Mouse (Mus musculus): ENCODE data around the gene Cmpk2. TPM values are rescaled to one million over a fixed set of nuclear protein-coding genes. Genes with fewer than 3 reads are reported as not detected.

Cmpk2 gene
- total and polyA plus RNA-seq, 2 experiments from 2014 or later = 5.5 to 13.6 TPM

DNA sequence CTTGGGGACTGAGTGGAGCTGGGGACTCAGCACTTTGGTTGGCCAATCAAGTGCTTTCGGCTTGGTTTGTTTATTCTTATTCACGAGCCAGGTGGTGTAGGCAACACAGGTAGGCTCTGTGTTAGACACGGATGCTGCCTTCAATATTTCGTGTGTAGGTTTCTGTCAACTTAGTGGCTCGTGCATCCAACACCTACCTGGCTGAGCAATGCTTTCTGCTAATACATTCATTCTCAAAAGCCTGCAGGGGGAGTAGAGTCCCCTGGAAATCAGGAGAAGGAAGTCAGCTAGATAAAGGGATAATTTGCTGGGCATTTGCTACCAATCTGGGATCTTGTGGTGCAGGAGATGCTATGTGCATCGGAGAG lies 1.0 kb downstream of the Cmpk2 start:
- TF ChIP-seq EP300 (IDR thresholded peaks at IDR 0.05; ENCODE audit: low read depth) (no peak), CTCF (IDR thresholded peaks at IDR 0.05; ENCODE audit: low read depth) (no peak)
- WGBS = 32% methylated on average over 6 of the region's 6 CpGs
- Histone ChIP-seq H3K4me2 (ENCODE audit: low read depth, low read length) (peak overlapping the region; percentile 97), H3K4me1 (ENCODE audit: control insufficient read depth, insufficient read depth) (no peaks in the 10 kb centered on the region), H3K9ac (replicated peaks; ENCODE audit: low read depth, low read length) (peak overlapping the region; percentile 65), H3K9me3 (replicated peaks; ENCODE audit: control insufficient read depth, low read length) (no peaks in the 10 kb centered on the region), H3K27ac (ENCODE audit: low read depth) (no peak overlapping the region), H3K36me3 (replicated peaks; ENCODE audit: control insufficient read depth, insufficient read depth, low read length) (no peaks in the 10 kb centered on the region), H3K27me3 (ENCODE audit: control insufficient read depth, insufficient read depth, low read length) (no peaks in the 10 kb centered on the region), H3K4me3 (ENCODE audit: low read depth, low read length) (peak overlapping the region; percentile 66)
- DNase-seq (ENCODE audit: low spot score) = no peak
- no peak for ATAC-seq (ENCODE audit: insufficient read depth, low read depth)

GRCm38 (mm10) chr12:26471376-26471775 lies 2.4 kb downstream of the Cmpk2 start:
- Histone ChIP-seq H3K9me3 (replicated peaks; ENCODE audit: control insufficient read depth, low read length) (no peaks in the 10 kb centered on the region), H3K27me3 (ENCODE audit: control insufficient read depth, insufficient read depth, low read length) (no peaks in the 10 kb centered on the region), H3K4me3 (ENCODE audit: low read depth, low read length) (no peak overlapping the region), H3K9ac (replicated peaks; ENCODE audit: low read depth, low read length) (no peak overlapping the region), H3K36me3 (replicated peaks; ENCODE audit: control insufficient read depth, insufficient read depth, low read length) (no peaks in the 10 kb centered on the region), H3K4me1 (ENCODE audit: control insufficient read depth, insufficient read depth) (no peaks in the 10 kb centered on the region), H3K4me2 (ENCODE audit: low read depth, low read length) (peak overlapping the region; percentile 97; the same call in 1 of the 2 replicates), H3K27ac (ENCODE audit: low read depth) (no peak overlapping the region)
- WGBS = 53% methylated on average over 3 of the region's 3 CpGs
- ATAC-seq (ENCODE audit: insufficient read depth, low read depth) (no peak), DNase-seq (ENCODE audit: low spot score) (no peak)
- TF ChIP-seq CTCF (IDR thresholded peaks at IDR 0.05; ENCODE audit: low read depth) (no peak), EP300 (IDR thresholded peaks at IDR 0.05; ENCODE audit: low read depth) (no peak)

DNA sequence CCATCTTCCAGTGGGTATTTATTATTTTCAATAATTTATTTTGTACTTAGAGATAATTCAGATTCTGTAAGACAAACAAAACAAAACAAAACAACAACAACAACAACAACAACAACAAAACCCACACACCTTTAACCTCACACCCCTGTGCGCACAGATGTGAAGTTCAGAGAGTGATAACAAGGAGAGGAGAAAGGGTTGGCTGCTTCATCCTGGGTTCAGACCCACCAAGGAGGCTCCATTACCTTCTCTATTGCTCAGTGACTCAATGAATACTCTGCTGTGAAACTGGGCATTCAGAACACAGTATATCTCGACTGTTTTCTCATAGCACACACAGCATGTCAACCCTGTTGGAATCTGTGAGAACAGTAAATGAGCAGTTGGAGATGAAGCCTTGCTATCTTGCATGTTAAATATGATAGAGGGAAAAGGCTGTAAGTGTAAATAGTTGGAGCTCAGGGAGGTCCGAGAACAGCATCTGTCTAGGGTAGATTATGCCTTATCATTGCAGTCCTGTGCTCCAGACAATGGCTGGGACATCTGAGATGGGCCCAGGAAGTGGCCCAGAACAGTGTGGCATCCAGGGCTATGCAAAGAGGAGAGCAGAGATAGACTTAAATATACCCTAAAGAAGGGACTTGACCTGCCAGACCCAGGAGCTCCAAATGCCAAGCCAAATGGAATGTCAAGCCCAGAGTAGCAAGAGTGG lies 3.9 kb downstream of the Cmpk2 start:
- WGBS = 64% methylated on average over 3 of the region's 3 CpGs
- DNase-seq (ENCODE audit: low spot score) (no peak), ATAC-seq (ENCODE audit: insufficient read depth, low read depth) (no peak)
- no peaks in the 10 kb centered on the region for H3K9me3 ChIP-seq (replicated peaks; ENCODE audit: control insufficient read depth, low read length)
- TF ChIP-seq CTCF (IDR thresholded peaks at IDR 0.05; ENCODE audit: low read depth) = no peak
- H3K27me3 ChIP-seq (ENCODE audit: control insufficient read depth, insufficient read depth, low read length) = no peaks in the 10 kb centered on the region
- no peaks in the 10 kb centered on the region for H3K4me1 ChIP-seq (ENCODE audit: control insufficient read depth, insufficient read depth)
- no peak overlapping the region for H3K27ac ChIP-seq (ENCODE audit: low read depth)
- H3K4me3 ChIP-seq (ENCODE audit: low read depth, low read length) = no peak overlapping the region
- no peak overlapping the region for H3K4me2 ChIP-seq (ENCODE audit: low read depth, low read length)
- H3K36me3 ChIP-seq (replicated peaks; ENCODE audit: control insufficient read depth, insufficient read depth, low read length) = no peaks in the 10 kb centered on the region
- no peak overlapping the region for H3K9ac ChIP-seq (replicated peaks; ENCODE audit: low read depth, low read length)

- no peak overlapping the region for H3K27ac ChIP-seq (ENCODE audit: low read depth)
- DNase-seq (ENCODE audit: low spot score) = no peak
- H3K27me3 ChIP-seq (ENCODE audit: control insufficient read depth, insufficient read depth, low read length) = no peaks in the 10 kb centered on the region
- no peak overlapping the region for H3K4me2 ChIP-seq (ENCODE audit: low read depth, low read length)
- no peak overlapping the region for H3K4me3 ChIP-seq (ENCODE audit: low read depth, low read length)
- no peak for TF ChIP-seq CTCF (IDR thresholded peaks at IDR 0.05; ENCODE audit: low read depth)
- WGBS = 82% methylated on average over 6 of the region's 6 CpGs
- no peaks in the 10 kb centered on the region for H3K9me3 ChIP-seq (replicated peaks; ENCODE audit: control insufficient read depth, low read length)
- H3K9ac ChIP-seq (replicated peaks; ENCODE audit: low read depth, low read length) = no peak overlapping the region
- H3K4me1 ChIP-seq (ENCODE audit: control insufficient read depth, insufficient read depth) = no peaks in the 10 kb centered on the region
- no peaks in the 10 kb centered on the region for H3K36me3 ChIP-seq (replicated peaks; ENCODE audit: control insufficient read depth, insufficient read depth, low read length)
- no peak for ATAC-seq (ENCODE audit: insufficient read depth, low read depth)
Measured at GRCm38 (mm10) chr12:26473746-26474145, 4.7 kb downstream of the Cmpk2 start.

GRCm38 (mm10) chr12:26477198-26477597 lies 8.2 kb downstream of the Cmpk2 start:
- Histone ChIP-seq H3K27ac (ENCODE audit: low read depth) (no peak overlapping the region), H3K27me3 (ENCODE audit: control insufficient read depth, insufficient read depth, low read length) (no peaks in the 10 kb centered on the region), H3K9me3 (replicated peaks; ENCODE audit: control insufficient read depth, low read length) (no peaks in the 10 kb centered on the region), H3K4me2 (ENCODE audit: low read depth, low read length) (no peak overlapping the region), H3K4me3 (ENCODE audit: low read depth, low read length) (no peak overlapping the region), H3K4me1 (ENCODE audit: control insufficient read depth, insufficient read depth) (no peaks in the 10 kb centered on the region), H3K36me3 (replicated peaks; ENCODE audit: control insufficient read depth, insufficient read depth, low read length) (no peaks in the 10 kb centered on the region), H3K9ac (replicated peaks; ENCODE audit: low read depth, low read length) (no peak overlapping the region)
- no peak for DNase-seq (ENCODE audit: low spot score)
- ATAC-seq (ENCODE audit: insufficient read depth, low read depth) = no peak
- TF ChIP-seq EP300 (IDR thresholded peaks at IDR 0.05; ENCODE audit: low read depth) (no peak), CTCF (IDR thresholded peaks at IDR 0.05; ENCODE audit: low read depth) (no peak)
- WGBS = 54% methylated on average over 5 of the region's 5 CpGs
